Comparison of ENCODE assay signal across 19 mouse cellular contexts in genomic region chr4:150965555-150965951, GRCm38 (mm10). TPM values are rescaled to one million over a fixed set of nuclear protein-coding genes. Genes with fewer than 3 reads are reported as not detected.
DNase-seq lines count a peak whose midpoint lies in the region; ATAC-seq and TF ChIP-seq lines count a peak whose summit lies in the region.
"Had no signal": no experiment of that assay in that cellular context is flagged by ENCODE, and none has a peak within 500 bp of the region (broad histone marks: within the 10 kb centered on the region; RNA-seq: fewer than 3 reads in every experiment).

No protein-coding gene starts in this region.

- H3K9me3 ChIP-seq in stomach, postnatal 0 days (ENCODE audit: control insufficient read depth, low read length), result no peaks in the 10 kb centered on the region
- H3K9me3 ChIP-seq: embryonic facial prominence, embryonic 13.5 days; forebrain, embryonic 13.5 days; limb, embryonic 10.5 days; lung, embryonic 15.5 days; midbrain, embryonic 10.5 days had no signal

- no peak overlapping the region for H3K4me3 ChIP-seq in testis, adult 2 months (ENCODE audit: control insufficient read depth, low read depth, low read length)
- H3K4me3 ChIP-seq in stomach, postnatal 0 days (ENCODE audit: low read depth, low read length), result no peak overlapping the region
- H3K4me3 ChIP-seq: forebrain, embryonic 13.5 days had no signal

- H3K9ac ChIP-seq in stomach, postnatal 0 days (ENCODE audit: low read length), result no peak overlapping the region
- H3K9ac ChIP-seq: embryonic facial prominence, embryonic 13.5 days; forebrain, embryonic 13.5 days; lung, embryonic 15.5 days had no signal

- TF ChIP-seq POLR2A in testis, adult 2 months (IDR thresholded peaks at IDR 0.05; ENCODE audit: control insufficient read depth, low read depth, low read length), result no peak

- no peaks in the 10 kb centered on the region for H3K27me3 ChIP-seq in testis, adult 2 months (ENCODE audit: control insufficient read depth, insufficient read depth, low read length)
- no peaks in the 10 kb centered on the region for H3K27me3 ChIP-seq in stomach, postnatal 0 days (ENCODE audit: control insufficient read depth, insufficient read depth, low read length)
- H3K27me3 ChIP-seq: embryonic facial prominence, embryonic 13.5 days; forebrain, embryonic 13.5 days; lung, embryonic 15.5 days had no signal

- peak; percentile 20 for DNase-seq in adrenal gland, postnatal 14 days
- DNase-seq in adrenal gland, adult 2 months, result no peak
- DNase-seq in testis, postnatal 14 days (ENCODE audit: low spot score), result no peak
- DNase-seq in T-cell, adult 2 months (ENCODE audit: low spot score), result peak; percentile 27
- no peak for DNase-seq in stomach, postnatal 0 days (ENCODE audit: low spot score)
- DNase-seq in embryo, embryonic 10 days (ENCODE audit: low spot score), result no peak
- no peak for DNase-seq in retina, embryonic 14.5 days (ENCODE audit: low spot score)

- no peak overlapping the region for H3K4me2 ChIP-seq in stomach, postnatal 0 days (replicated peaks; ENCODE audit: low read depth)

- TF ChIP-seq EP300 in stomach, postnatal 0 days (optimal IDR thresholded peaks at IDR 0.05), result no peak

- peak; percentile 45; the same call in 1 of the 2 replicates for TF ChIP-seq CTCF in testis, adult 2 months (IDR thresholded peaks at IDR 0.05; ENCODE audit: control insufficient read depth, insufficient read depth, insufficient replicate concordance, low read depth, low read length)
- peak; percentile 26; the same call in 1 of the 2 replicates for TF ChIP-seq CTCF in stomach, postnatal 0 days (IDR thresholded peaks at IDR 0.05; ENCODE audit: low read depth)

- H3K27ac ChIP-seq in testis, adult 2 months (ENCODE audit: control insufficient read depth, insufficient read depth, low read depth, low read length), result no peak overlapping the region
- H3K27ac ChIP-seq in stomach, postnatal 0 days (replicated peaks), result no peak overlapping the region
- H3K27ac ChIP-seq: embryonic facial prominence, embryonic 13.5 days; forebrain, embryonic 13.5 days; limb, embryonic 10.5 days; lung, embryonic 15.5 days; midbrain, embryonic 10.5 days had no signal

- peaks cover 16% of the 10 kb centered on the region for H3K4me1 ChIP-seq in testis, adult 2 months (ENCODE audit: control insufficient read depth, insufficient read depth, low read length)
- H3K4me1 ChIP-seq in stomach, postnatal 0 days (replicated peaks; ENCODE audit: control insufficient read depth, insufficient read depth), result no peaks in the 10 kb centered on the region
- H3K4me1 ChIP-seq: limb, embryonic 10.5 days had no signal

- 68% methylated on average over 11 of the region's 11 CpGs for WGBS in stomach, postnatal 0 days

- ATAC-seq in stomach, postnatal 0 days (ENCODE audit: low FRiP score, low TSS enrichment), result no peak
- ATAC-seq: forebrain, embryonic 13.5 days had no signal

- H3K36me3 ChIP-seq in testis, adult 2 months (ENCODE audit: control insufficient read depth, insufficient read depth, low read length), result no peaks in the 10 kb centered on the region
- H3K36me3 ChIP-seq in stomach, postnatal 0 days (ENCODE audit: control insufficient read depth, insufficient read depth, low read length), result no peaks in the 10 kb centered on the region
- H3K36me3 ChIP-seq: embryonic facial prominence, embryonic 13.5 days; limb, embryonic 10.5 days; lung, embryonic 15.5 days; midbrain, embryonic 10.5 days had no signal

RNA-seq across cellular contexts. Expression of gene Uts2, which starts 31.3 kb away (rescaled TPM):
- not detected in 2 replicates for total RNA-seq in adrenal gland, postnatal 14 days (2021)
- total RNA-seq in adrenal gland, adult 2 months (2021), result not detected
- not detected in 2 replicates for polyA plus RNA-seq in adrenal gland, adult 2 months (2012; rRNA removed)
- polyA plus RNA-seq in testis, adult 2 months (2012; rRNA removed), result not detected in 2 replicates
- 0.34 and 0.64 TPM in 2 replicates for polyA plus RNA-seq in stomach, postnatal 0 days (2015; fragmentation: Nextera tagmentation; extraction: Ambion mirVana)
- total RNA-seq: gastrocnemius, adult 18-20 months; heart, postnatal 4 days; layer of hippocampus, postnatal 36 days had no signal
- polyA plus RNA-seq: embryonic facial prominence, embryonic 13.5 days; forebrain, embryonic 13.5 days; heart, embryonic 11.5 days; inflammation-experienced regulatory T-cells, adult 6 months; limb, embryonic 10.5 days; lung, embryonic 15.5 days; midbrain, embryonic 10.5 days; neural tube, embryonic 11.5 days had no signal

RNA-seq across cellular contexts. Expression of gene Tnfrsf9, which starts 51.2 kb away (rescaled TPM):
- total RNA-seq in adrenal gland, postnatal 14 days (2021), result 0.15 and 0.60 TPM in 2 replicates
- under 1 TPM in 1 of 2 experiments, not detected in 1; 0.45 TPM for total RNA-seq in adrenal gland, adult 2 months (2021)
- 0.10 TPM in 1 of 2 replicates, not detected in the other for polyA plus RNA-seq in adrenal gland, adult 2 months (2012; rRNA removed)
- polyA plus RNA-seq in testis, adult 2 months (2012; rRNA removed), result 1.9 and 3.1 TPM in 2 replicates
- 0.22 and 0.23 TPM in 2 replicates for polyA plus RNA-seq in stomach, postnatal 0 days (2015; fragmentation: Nextera tagmentation; extraction: Ambion mirVana)

RNA-seq across cellular contexts. Expression of gene Park7, which starts 51.3 kb away (rescaled TPM):
- total RNA-seq in adrenal gland, postnatal 14 days (2021), result 251 and 259 TPM in 2 replicates
- total RNA-seq in adrenal gland, adult 2 months (2021), result 100 to 1,000 TPM; 274 to 292 TPM
- 73.0 and 78.6 TPM in 2 replicates for polyA plus RNA-seq in adrenal gland, adult 2 months (2012; rRNA removed)
- polyA plus RNA-seq in testis, adult 2 months (2012; rRNA removed), result 88.1 and 92.3 TPM in 2 replicates
- polyA plus RNA-seq in stomach, postnatal 0 days (2015; fragmentation: Nextera tagmentation; extraction: Ambion mirVana), result 253 and 262 TPM in 2 replicates

Comparison
In these comparisons a context has a peak if more than half of its experiments do, and no peak if none do; other contexts are left out.
1. DNase-seq: peak in adrenal gland, postnatal 14 days (single experiment) and T-cell, adult 2 months (single experiment); none in adrenal gland, adult 2 months (single experiment), testis, postnatal 14 days (single experiment), stomach, postnatal 0 days (single experiment), embryo, embryonic 10 days (single experiment) and retina, embryonic 14.5 days (single experiment).